Mouse (Mus musculus) bone marrow, adult 2 months (tissue): ENCODE data around the gene Tm7sf3.

Source experiments
- CTCF ChIP-seq: fragments of 200-500 bp; IDR thresholded peaks from 2 replicates; pipeline ENCODE4 v1.5.1; 2011; ENCODE audit warnings: low read length, control low read depth; ENCODE audit not compliant: control insufficient read depth, insufficient read depth
- POLR2A ChIP-seq: fragments of 200-500 bp; IDR thresholded peaks from 2 replicates; pipeline ENCODE4 v1.6.1; 2011; ENCODE audit warnings: low read depth, mild to moderate bottlenecking, control low read depth, low read length, borderline replicate concordance; ENCODE audit not compliant: control insufficient read depth

- TF ChIP-seq CTCF, result no peak
- TF ChIP-seq POLR2A, result no peak
Measured at GRCm38 (mm10) chr6:146668606-146669005, 26.0 kb upstream of the Tm7sf3 start.
